Mouse (Mus musculus) left cerebral cortex, adult 9 months (tissue): Measurements from ENCODE around the gene Mcm7.

Source experiments
- DNase-seq, 2 experiments: peaks; one replicate each; pipeline ENCODE4 v3.0.0; 2022; ENCODE audit warnings: low spot score in 2 of 2

The Mcm7 gene

DNA sequence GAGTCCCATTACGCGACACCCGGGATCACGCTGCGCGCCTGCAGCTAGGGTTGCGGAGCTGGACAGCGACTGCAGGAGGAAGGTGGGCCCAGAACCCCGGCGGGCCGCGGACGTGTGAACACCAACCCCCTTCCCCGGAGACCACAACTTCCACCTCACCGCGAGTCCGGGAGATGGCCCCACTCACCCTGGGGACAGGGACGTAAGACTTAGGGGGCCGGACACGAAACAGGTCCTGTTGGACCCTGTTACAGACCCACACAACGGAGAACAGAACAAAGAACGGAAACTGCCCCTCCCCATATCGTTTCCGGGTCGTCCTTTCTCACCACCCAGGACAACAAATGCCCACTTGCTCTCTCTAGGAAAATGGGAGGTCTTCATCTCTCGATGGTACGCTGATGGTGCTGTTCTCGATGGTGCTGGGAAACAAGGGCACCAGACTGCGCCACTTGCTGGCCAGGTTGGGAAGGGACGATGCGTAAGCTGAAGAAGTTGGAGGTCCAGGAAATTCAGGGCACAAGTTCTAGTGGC is 16.7 kb downstream of the Mcm7 start, which contains the start of gene Zfp113:
Gene Zfp113 (minus strand): TSS at position 302 of the 534 bp plus-strand sequence.
- peak; percentile 88 to 95 for DNase-seq

DNA sequence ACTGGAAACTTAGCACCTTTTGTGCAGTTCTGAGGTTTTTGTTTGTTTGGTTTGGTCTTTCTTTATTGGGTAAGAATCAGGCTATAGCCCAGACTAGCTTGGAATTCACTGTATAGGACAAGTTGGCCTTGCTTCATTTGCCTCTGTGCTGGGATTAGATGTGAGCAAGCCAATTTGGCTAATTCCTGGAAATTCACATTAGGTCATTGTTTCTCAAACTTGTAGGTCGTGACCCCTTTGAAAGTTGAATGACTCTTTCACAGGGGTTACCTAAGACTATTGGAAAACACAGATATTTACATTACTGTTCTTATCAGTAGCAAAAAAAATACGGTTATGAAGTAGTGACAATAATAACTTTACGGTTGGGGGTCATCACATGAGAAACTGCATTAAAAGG is 17.8 kb downstream of the Mcm7 start:
- DNase-seq = no peak

DNA sequence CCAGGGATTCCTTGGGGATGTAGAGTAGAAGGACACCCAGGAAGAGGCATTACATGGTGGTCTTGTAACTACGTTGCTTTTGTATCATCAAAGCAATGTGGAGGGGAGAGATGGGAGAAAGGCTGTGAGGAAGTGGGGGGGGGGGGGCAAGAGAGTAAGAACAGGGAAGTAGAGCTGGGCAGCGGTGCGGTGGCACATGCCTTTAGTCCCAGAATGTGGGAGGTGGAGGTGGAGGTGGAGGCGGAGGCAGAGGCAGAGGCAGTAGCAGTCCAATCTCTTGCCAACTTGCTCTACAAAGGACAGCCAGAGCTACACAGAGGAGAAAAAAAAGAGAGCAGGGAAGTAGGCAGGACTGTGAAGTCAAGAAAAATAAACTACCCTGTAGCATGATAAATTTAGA is 33.6 kb downstream of the Mcm7 start:
- no peak for DNase-seq

DNA sequence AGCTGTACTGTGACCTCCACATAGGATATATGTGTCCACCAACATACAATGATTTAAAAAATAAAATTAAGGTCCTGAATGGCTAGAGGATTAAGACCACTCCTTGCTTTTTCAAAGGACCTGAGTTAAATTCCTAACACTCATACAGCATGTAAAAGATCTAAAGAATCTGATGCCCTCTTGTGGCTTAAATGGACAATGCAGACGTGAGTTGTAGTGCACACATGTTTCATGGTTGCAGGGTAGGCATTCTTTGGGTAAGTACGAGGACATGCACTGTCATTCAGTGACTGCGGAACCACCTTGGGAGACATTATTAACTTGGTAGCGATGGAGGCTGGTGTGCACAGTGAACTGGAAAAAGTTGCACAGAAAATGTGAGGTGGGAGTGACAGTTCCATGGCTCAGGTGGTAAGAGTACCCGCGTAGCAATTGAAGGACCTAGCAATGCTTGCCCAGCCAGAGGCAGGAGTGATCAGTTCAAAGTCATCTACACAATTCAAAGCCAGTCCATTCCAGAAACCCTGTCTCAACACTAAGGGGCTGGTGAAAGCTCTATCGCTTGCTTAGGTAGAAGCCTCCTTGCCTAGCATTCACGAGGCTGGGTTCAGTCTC is 34.2 kb downstream of the Mcm7 start:
- no peak for DNase-seq

DNA sequence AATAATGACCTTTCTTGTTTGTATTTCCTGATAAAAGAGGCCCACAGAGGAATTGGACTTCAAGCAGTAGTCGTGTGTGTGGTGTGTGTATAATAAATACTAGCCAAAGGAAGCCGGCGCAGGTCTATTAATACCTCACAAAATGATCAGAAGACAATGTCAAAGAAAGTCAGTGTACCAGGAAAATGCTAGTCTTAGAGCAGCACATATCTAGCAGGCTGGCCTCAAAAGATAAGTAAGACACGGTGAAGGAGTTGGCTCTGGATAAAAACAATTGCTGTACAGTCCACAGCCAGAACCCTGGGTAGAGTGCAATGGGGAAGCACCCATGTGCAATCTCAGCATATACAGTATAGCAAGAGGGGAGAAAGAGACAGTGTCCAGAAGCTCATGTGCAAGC is 35.0 kb downstream of the Mcm7 start:
- no peak for DNase-seq

DNA sequence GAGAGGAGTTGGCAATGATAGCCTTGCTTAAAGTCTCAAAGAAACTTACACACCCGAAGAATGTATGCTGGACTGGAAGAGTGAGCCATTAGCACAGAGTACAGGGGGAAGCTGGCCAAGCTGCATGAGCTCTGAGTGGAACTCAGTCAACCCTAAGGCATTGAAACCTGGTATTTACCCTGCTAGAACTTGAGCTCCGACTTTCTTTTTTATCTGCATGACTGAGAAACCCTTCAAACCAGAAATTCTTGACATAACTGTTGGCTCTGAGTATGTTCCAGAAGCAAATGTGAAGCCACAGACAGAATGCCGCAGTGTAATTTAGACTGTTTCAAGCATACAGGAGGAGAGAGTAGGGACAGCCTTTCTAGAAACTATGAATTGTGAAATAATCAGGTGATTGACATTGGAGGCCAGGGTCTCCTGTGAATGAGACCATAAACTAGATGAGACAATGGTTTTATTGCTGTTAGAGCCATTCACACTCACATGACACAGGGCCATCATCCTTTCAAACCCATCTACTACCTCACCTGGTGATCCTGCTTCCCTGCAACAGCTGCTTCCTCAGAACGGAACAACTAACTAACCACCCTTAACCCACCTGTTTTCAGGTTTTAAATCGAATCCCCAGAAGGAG is 39.7 kb downstream of the Mcm7 start:
- no peak for DNase-seq

DNA sequence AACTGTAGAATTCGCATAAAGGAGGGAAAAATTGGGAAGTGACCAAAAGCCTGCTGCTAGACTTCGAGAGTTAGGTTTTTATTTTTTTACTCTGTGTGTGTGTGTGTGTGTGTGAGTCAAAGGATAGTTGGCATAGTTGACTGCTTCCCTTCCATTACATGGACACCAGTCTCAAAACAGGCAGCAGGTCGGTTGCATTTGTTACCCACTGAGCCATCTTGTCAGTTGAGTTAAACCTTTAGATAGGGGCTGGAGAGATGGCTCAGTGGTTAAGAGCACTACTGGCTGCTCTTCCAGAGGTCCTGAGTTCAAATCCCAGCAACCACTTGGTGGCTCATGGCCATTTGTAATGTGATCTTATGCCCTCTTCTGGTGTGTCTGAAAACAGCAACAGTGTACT is 54.2 kb downstream of the Mcm7 start:
- no peak for DNase-seq

DNA sequence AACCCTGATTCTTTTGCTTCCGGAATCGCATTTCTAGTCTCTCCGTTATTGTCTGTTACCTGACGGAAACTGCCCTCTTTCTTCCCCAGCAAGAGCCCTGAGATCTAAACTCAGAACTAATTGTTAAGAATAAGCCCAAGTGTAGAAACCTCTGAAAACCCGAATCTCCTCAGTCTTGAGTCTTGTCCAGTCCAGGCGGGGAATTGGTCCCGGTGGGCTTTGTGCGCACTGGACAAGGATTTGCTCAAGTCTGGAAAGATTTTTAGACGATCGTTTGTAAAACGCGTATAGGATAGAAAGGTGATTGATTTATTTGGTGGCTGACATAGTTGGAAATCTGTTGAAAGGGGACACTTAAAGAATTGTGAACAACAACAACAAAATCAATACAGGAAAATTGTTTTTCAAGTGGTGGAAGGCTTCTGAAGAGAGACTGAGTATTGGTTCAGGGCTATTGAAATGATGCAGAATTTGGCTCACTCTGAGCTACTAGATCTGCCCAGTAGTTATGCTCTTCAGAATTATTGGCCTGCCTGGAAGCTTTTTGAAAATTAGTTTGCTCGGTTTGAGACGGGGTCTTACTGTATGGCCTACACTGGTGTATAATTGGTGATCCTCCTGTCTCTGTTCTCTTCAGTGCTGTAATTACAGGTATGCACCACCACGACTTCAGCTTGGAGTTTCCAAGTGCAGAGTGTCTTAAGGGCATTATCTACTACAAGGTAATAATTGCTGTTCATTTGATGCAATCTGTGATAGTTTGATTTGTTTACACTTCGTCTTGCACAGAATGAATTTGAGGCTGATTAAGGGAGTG is 54.8 kb downstream of the Mcm7 start:
- no peak for DNase-seq

DNA sequence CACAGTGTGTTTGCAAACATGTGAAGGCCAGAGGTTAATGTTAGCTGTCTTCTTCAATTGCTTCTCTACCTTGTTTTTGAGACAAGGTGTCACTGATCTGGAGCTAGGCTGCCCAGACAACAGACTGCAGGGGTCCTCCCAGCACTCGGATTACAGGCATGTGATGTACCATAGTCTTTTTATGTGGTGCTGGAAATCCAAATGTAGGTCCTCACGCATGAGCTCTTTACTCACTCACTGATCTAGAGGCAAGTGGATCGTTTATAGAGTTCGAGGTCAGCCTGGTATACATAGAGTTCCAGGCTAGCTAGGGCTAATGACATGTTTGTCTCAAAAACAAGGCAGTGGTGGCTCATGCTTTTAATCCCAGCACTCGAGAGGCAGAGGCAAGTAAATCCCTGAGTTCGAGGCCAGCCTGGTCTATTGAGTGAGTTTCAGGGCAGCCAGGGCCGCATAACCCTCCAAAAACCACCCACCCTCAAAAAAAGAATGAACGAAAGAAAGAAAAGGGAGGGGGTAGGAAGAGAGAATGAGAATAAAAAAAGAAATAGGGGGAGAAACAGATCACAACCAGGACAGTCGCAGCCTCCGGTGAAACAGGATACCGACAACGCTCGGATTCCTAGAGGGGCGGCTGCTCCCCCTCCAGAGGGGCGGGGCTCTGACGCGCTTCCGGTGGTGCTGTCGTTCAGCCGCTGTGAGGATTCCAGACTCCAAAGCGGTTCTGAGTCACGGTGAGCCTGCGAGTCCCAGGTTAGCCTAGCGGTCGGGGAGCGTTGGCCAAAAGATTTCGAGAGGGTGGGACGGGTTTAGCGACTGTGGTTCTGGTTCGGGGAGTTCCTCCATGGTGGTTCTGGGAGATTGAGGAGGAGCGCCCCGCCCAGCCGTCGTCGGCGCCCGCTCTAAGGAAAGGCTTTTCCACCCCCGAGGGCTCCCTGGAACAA is 55.7 kb downstream of the Mcm7 start, which contains the start of gene Zscan21:
Gene Zscan21 (plus strand): TSS at position 649 of the 944 bp plus-strand sequence.
- DNase-seq = peak; percentile 58 to 85
